Mouse (Mus musculus): ENCODE results near the gene Slc35g1. TPM values are rescaled to one million over a fixed set of nuclear protein-coding genes. Genes with fewer than 3 reads are reported as not detected.

Gene Slc35g1
- total RNA-seq (2012; rRNA removed): 14.6 and 17.8 TPM in 2 replicates
- 38.2 and 38.5 TPM in 2 replicates for total RNA-seq (2014; rRNA removed)
- 17.9 and 21.7 TPM in 2 replicates for polyA plus RNA-seq (2012; ENCODE audit: insufficient read length, low read depth)

GRCm38 (mm10) chr19:38395701-38396632 lies at the start of gene Slc35g1:
Gene Slc35g1 (plus strand): TSS chr19:38395980.
- dilution Hi-C loops (cut with MboI; ENCODE audit: extremely low pct_ligation_motif_present, extremely low pct_unique_long_range_greater_than_20kb, low sequenced_read_pairs): no loop called here
- peak within 1 kb of the TSS; percentile 30; the same call in 1 of the 2 replicates for H3K27ac ChIP-seq (ENCODE audit: insufficient read depth, low read depth)
- in situ Hi-C loops (cut with MboI; ENCODE audit: low pct_ligation_motif_present, low pct_unique_long_range_greater_than_20kb, low sequenced_read_pairs): no loop called here
- peaks cover 7 to 20% of the 10 kb centered on the region in 2 experiments for H3K36me3 ChIP-seq (replicated peaks in 1 of 2; ENCODE audit: control insufficient read depth in 1 of 2, insufficient read depth in 1 of 2, low read length in 1 of 2)
- peak within 1 kb of the TSS; percentile 70 for H3K9ac ChIP-seq (ENCODE audit: insufficient read depth, low read depth)
- peaks cover 5% of the 10 kb centered on the region; the same call in 1 of the 2 replicates for H3K79me2 ChIP-seq (replicated peaks; ENCODE audit: control insufficient read depth, extremely low read depth, insufficient read depth, poor library complexity, severe bottlenecking)
- H3K4me3 ChIP-seq (replicated peaks in 1 of 3; ENCODE audit: low read depth in 2 of 3, low read length in 2 of 3, poor library complexity in 1 of 3): peak within 1 kb of the TSS; percentile 71 to 94 (median 80)
- no peaks in the 10 kb centered on the region for H3K27me3 ChIP-seq (replicated peaks)
- no peaks in the 10 kb centered on the region for H3K9me3 ChIP-seq (replicated peaks; ENCODE audit: low read length)
- peak within 1 kb of the TSS; percentile 90 for H3K4me2 ChIP-seq (ENCODE audit: insufficient read depth, low read depth, poor library complexity, severe bottlenecking)
- H3K4me1 ChIP-seq (ENCODE audit: control insufficient read depth in 1 of 2, insufficient read depth in 2 of 2): peaks cover 0 to 34% of the 10 kb centered on the region in 2 experiments; a peak in 2 of 4 replicates
- DNase-seq (ENCODE audit: extremely low read depth): peak; percentile 67
- TF ChIP-seq E2F4 (IDR thresholded peaks at IDR 0.05; ENCODE audit: insufficient replicate concordance, low read depth, low read length): no peak
- peak; percentile 60 for TF ChIP-seq MXI1 (IDR thresholded peaks at IDR 0.05; ENCODE audit: low read depth, low read length)
- no peak for TF ChIP-seq TBP (conservative IDR thresholded peaks at IDR 0.05; ENCODE audit: low read depth, low read length)
- TF ChIP-seq TCF12 (IDR thresholded peaks at IDR 0.05; ENCODE audit: low read depth, low read length): peak; percentile 68
- no peak for TF ChIP-seq USF2 (conservative IDR thresholded peaks at IDR 0.05; ENCODE audit: low read depth, low read length)
- no peak for TF ChIP-seq ZMIZ1 (IDR thresholded peaks at IDR 0.05; ENCODE audit: low read depth, low read length)
- no peak; the same call in 1 of the 2 replicates for TF ChIP-seq HCFC1 (IDR thresholded peaks at IDR 0.05; ENCODE audit: low read depth, low read length)
- peak; percentile 3; the same call in 1 of the 2 replicates for TF ChIP-seq SIN3A (IDR thresholded peaks at IDR 0.05; ENCODE audit: low read length)
- peak; percentile 92 for TF ChIP-seq BHLHE40 (IDR thresholded peaks at IDR 0.05; ENCODE audit: low read depth, low read length)
- 0 out of 2 replicates have a peak, but pooled peaks have one; percentile 25 for TF ChIP-seq MAZ (IDR thresholded peaks at IDR 0.05; ENCODE audit: low read depth, low read length)
- TF ChIP-seq GABPA (IDR thresholded peaks at IDR 0.05; ENCODE audit: insufficient replicate concordance, low read depth, low read length): no peak
- peak; percentile 83 for TF ChIP-seq UBTF (IDR thresholded peaks at IDR 0.05; ENCODE audit: low read depth, low read length)
- TF ChIP-seq NELFE (IDR thresholded peaks at IDR 0.05; ENCODE audit: low read depth, low read length): peak; percentile 72
- TF ChIP-seq NRF1 (IDR thresholded peaks at IDR 0.05; ENCODE audit: low read depth, low read length): peak; percentile 87
- TF ChIP-seq ETS1 (conservative IDR thresholded peaks at IDR 0.05; ENCODE audit: low read depth, low read length): peak; percentile 39
- no peak for TF ChIP-seq EP300 (IDR thresholded peaks at IDR 0.05; ENCODE audit: low read length)
- no peak for TF ChIP-seq SMC3 (IDR thresholded peaks at IDR 0.05; ENCODE audit: low read depth, low read length)
- no peak for TF ChIP-seq RAD21 (IDR thresholded peaks at IDR 0.05; ENCODE audit: low read depth, low read length)
- no peak for TF ChIP-seq CHD1 (IDR thresholded peaks at IDR 0.05; ENCODE audit: low read depth, low read length)
- TF ChIP-seq JUND (conservative IDR thresholded peaks at IDR 0.05; ENCODE audit: low read depth, low read length): no peak
- TF ChIP-seq CHD2 (IDR thresholded peaks at IDR 0.05; ENCODE audit: low read length): 0 out of 2 replicates have a peak, but pooled peaks have one; percentile 19
- no peak for TF ChIP-seq ZNF384 (IDR thresholded peaks at IDR 0.05; ENCODE audit: low read depth, low read length)
- no peak; the same call in 1 of the 2 replicates for TF ChIP-seq MEF2A (IDR thresholded peaks at IDR 0.05; ENCODE audit: borderline replicate concordance, low read depth, low read length)
- TF ChIP-seq KAT2A (IDR thresholded peaks at IDR 0.05; ENCODE audit: insufficient replicate concordance, low read length): no peak
- TF ChIP-seq MYC (IDR thresholded peaks at IDR 0.05; ENCODE audit: low read depth, low read length): no peak; the same call in 1 of the 2 replicates
- TF ChIP-seq POLR2A (IDR thresholded peaks at IDR 0.05; ENCODE audit: low read depth, low read length): peak; percentile 71
- TF ChIP-seq ZC3H11A (IDR thresholded peaks at IDR 0.05; ENCODE audit: low read depth, low read length): no peak
- no peak for TF ChIP-seq POLR2AphosphoS2 (IDR thresholded peaks at IDR 0.05; ENCODE audit: low read depth, low read length)
- peak; percentile 48 for TF ChIP-seq MAX (IDR thresholded peaks at IDR 0.05; ENCODE audit: low read length)
- TF ChIP-seq CTCF (conservative IDR thresholded peaks at IDR 0.05 in 1 of 2, IDR thresholded peaks at IDR 0.05 in 1 of 2; ENCODE audit: low read depth in 2 of 2, low read length in 2 of 2): no peak
- 0 out of 2 replicates have a peak, but pooled peaks have one; percentile 12 for TF ChIP-seq IRF4 (IDR thresholded peaks at IDR 0.05; ENCODE audit: low read depth, low read length)
- no peak for TF ChIP-seq JUN (IDR thresholded peaks at IDR 0.05; ENCODE audit: insufficient read depth, low read depth, low read length)
- TF ChIP-seq USF1 (IDR thresholded peaks at IDR 0.05; ENCODE audit: low read depth, low read length): no peak
- no peak for TF ChIP-seq MAFK (IDR thresholded peaks at IDR 0.05; ENCODE audit: insufficient replicate concordance, low read length)
- TF ChIP-seq PAX5 (IDR thresholded peaks at IDR 0.05; ENCODE audit: low read length): no peak
- TF ChIP-seq ELF1 (IDR thresholded peaks at IDR 0.05; ENCODE audit: low read depth, low read length): peak; percentile 79
- no peak for TF ChIP-seq ZKSCAN1 (IDR thresholded peaks at IDR 0.05; ENCODE audit: borderline replicate concordance, low read depth, low read length)
